Mouse (Mus musculus): ENCODE data around the gene Cntrob.

DNA sequence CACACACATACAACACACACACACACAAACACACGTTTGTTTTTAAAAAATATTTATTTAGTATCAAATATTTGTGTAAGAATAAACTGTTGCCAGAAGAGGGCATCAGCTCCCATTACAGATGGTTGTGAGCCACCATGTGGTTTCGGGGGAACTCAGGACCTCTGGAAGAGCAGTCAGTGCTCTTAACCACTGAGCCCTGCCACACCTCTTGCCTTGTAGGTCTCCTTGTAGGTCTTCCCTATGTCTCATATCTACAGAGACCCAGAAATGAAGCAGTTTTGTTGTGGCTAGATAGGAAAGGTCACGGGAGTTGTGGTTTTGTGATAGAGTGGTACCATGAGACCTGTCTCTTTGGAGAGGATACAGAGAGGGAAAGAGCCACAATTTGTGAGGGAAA lies 10.3 kb upstream of the Cntrob start:
- TF ChIP-seq CTCF (IDR thresholded peaks at IDR 0.05; ENCODE audit: borderline replicate concordance, insufficient read depth, low read length), result no peak
- TF ChIP-seq POLR2A (IDR thresholded peaks at IDR 0.05; ENCODE audit: low read depth, low read length), result no peak

All from embryonic fibroblast, embryonic 13.5 days (primary cell).